Mouse (Mus musculus) liver, adult 2 months (tissue): ENCODE measurements around the gene Il2rb. TPM values are rescaled to one million over a fixed set of nuclear protein-coding genes. Genes with fewer than 3 reads are reported as not detected.

Experiments
- DNase-seq: peaks from one replicate; pipeline ENCODE4 v3.0.0-alpha.2; 2011; ENCODE audit warnings: low read depth, low spot score; ENCODE audit errors: extremely low read depth
- H3K27ac ChIP-seq: fragments of 200-500 bp; replicated peaks from 2 replicates; pipeline ENCODE4 v1.5.1; 2012; ENCODE audit warnings: low read depth, mild to moderate bottlenecking, control low read depth, inconsistent platforms, low read length; ENCODE audit not compliant: insufficient read depth
- H3K27me3 ChIP-seq: fragments of 200-500 bp; 2 replicates; pipeline ENCODE4 v1.6.1; 2012; ENCODE audit warnings: mild to moderate bottlenecking, moderate library complexity, low read length, inconsistent platforms; ENCODE audit not compliant: control insufficient read depth, insufficient read depth
- H3K36me3 ChIP-seq: fragments of 200-500 bp; 2 replicates; pipeline ENCODE4 v1.6.1; 2012; ENCODE audit warnings: low read length, inconsistent platforms; ENCODE audit not compliant: control insufficient read depth, insufficient read depth
- H3K4me1 ChIP-seq: fragments of 200-500 bp; 2 replicates; pipeline ENCODE4 v1.6.1; 2011; ENCODE audit warnings: low read length; ENCODE audit not compliant: control insufficient read depth, insufficient read depth
- H3K4me3 ChIP-seq: fragments of 200-500 bp; 2 replicates; pipeline ENCODE4 v1.5.1; 2011; ENCODE audit warnings: low read depth, mild to moderate bottlenecking, control low read depth, low read length, moderate library complexity; ENCODE audit not compliant: insufficient read depth
- H3K79me2 ChIP-seq: fragments of 200-500 bp; 2 replicates; pipeline ENCODE4 v1.6.1; 2012; ENCODE audit warnings: inconsistent platforms, mild to moderate bottlenecking, low read length, moderate library complexity; ENCODE audit not compliant: control insufficient read depth, insufficient read depth
- H3K9ac ChIP-seq: fragments of 200-500 bp; 2 replicates; pipeline ENCODE4 v1.6.1; 2012; ENCODE audit warnings: low read depth, mild to moderate bottlenecking, control low read depth, inconsistent platforms, low read length
- CTCF ChIP-seq: fragments of 200-500 bp; IDR thresholded peaks from 2 replicates; pipeline ENCODE4 v1.5.1; 2011; ENCODE audit warnings: low read depth, low read length, control low read depth
- POLR2A ChIP-seq: fragments of 200-500 bp; IDR thresholded peaks from 2 replicates; pipeline ENCODE4 v1.6.1; 2011; ENCODE audit warnings: low read length, control low read depth; ENCODE audit not compliant: insufficient read depth; ENCODE audit errors: extremely low read depth
- WGBS: fragments of 180-500 bp; shearing (Covaris S2); methylation state at CpG from one replicate; pipeline ENCODE4 v1.1.7; 2018; 5-methylcytosine and 5-hydroxymethylcytosine counted together
- polyA plus RNA-seq: library from polyadenylated mRNA; depleted of rRNA; stranded (reverse); fragments of >200 nt; gene quantifications from 2 replicates; pipeline ENCODE4 v1.2.3, GENCODE M21; 2012
- total RNA-seq: library from RNA; depleted of rRNA; stranded (reverse); fragments of >200 nt; gene quantifications from 2 replicates; pipeline ENCODE4 v1.2.3, GENCODE M21; 2014

Gene Il2rb
- total and polyA plus RNA-seq, 2 experiments = 0.83 to 4.0 TPM

DNA sequence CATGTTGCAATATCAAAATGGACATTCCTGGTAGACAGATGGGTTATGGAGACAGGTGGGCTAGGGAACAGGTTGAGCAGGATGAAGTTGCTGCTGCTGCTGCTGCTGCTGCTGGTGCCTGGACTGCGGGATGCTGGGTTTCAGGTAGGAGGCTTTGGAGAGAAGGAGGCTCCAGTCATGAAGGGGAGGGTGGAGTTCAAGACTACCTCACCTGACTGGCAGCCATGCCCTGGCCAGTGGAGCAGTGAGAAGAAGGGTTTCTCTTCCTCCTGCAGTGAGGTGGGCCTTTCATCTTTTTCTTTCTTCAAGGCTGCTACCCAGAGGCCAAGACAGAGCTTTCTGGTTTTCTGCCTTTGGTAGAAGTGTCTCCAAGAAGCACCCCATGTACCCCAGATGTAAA lies 18.2 kb downstream of the Il2rb start:
- H3K36me3 ChIP-seq = no peaks in the 10 kb centered on the region
- no peak overlapping the region for H3K4me3 ChIP-seq
- no peak for TF ChIP-seq CTCF
- no peak for TF ChIP-seq POLR2A
- peaks cover 8% of the 10 kb centered on the region for H3K4me1 ChIP-seq
- WGBS = 100% methylated on average over 1 of the region's 1 CpGs
- no peak overlapping the region for H3K9ac ChIP-seq
- no peak for DNase-seq
- no peaks in the 10 kb centered on the region for H3K79me2 ChIP-seq
- H3K27ac ChIP-seq = no peak overlapping the region
- no peaks in the 10 kb centered on the region for H3K27me3 ChIP-seq

DNA sequence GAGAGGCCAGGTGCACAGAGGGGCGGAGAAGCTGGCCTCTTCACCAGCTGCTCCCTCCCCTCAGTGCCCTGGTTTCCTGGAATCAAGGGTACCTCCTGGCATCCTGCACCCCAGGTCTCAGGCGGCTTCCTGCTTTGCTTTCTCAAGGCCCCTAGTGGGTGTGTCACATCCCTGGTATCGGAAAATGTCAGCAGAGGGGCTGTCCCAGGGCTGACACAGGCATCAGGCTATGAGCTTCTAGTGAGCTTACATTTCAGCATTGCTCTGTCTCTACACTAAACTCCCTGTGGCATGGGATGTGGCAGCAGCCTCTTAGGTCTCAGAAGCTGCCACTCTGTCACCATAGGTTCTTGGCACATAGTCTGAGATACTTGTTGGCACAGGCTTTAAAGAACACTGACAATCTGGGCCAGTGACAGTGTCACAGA lies 19.5 kb downstream of the Il2rb start:
- H3K4me3 ChIP-seq = no peak overlapping the region
- 58% methylated on average over 3 of the region's 3 CpGs for WGBS
- peaks cover 15% of the 10 kb centered on the region for H3K4me1 ChIP-seq
- H3K27me3 ChIP-seq = no peaks in the 10 kb centered on the region
- no peak for TF ChIP-seq POLR2A
- TF ChIP-seq CTCF = no peak
- H3K27ac ChIP-seq = no peak overlapping the region
- H3K36me3 ChIP-seq = no peaks in the 10 kb centered on the region
- DNase-seq = peak; percentile 48
- no peaks in the 10 kb centered on the region for H3K79me2 ChIP-seq
- H3K9ac ChIP-seq = no peak overlapping the region

DNA sequence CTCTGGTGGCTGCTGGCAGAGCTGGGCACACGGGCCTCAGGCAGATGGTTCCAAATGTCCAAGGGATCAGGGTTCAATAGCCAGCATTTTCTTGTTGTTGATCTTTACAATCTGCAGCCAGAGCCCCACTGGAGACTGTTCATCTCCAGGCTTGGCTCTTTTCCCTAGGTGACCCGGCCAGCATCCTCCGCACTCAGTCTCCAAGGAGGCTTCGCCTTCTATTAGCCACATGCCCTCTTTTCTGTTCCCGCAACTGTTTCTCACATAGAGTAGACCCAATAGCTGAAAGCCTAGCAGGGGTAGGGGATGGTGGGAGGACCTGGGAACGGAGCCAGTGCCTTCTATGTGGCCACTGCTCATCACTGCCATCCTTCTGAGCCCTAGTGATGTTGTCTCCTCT lies 21.6 kb downstream of the Il2rb start:
- no peaks in the 10 kb centered on the region for H3K36me3 ChIP-seq
- TF ChIP-seq POLR2A (no peak), CTCF (no peak)
- peaks cover 27% of the 10 kb centered on the region for H3K4me1 ChIP-seq
- H3K27ac ChIP-seq = no peak overlapping the region
- H3K4me3 ChIP-seq = no peak overlapping the region
- H3K27me3 ChIP-seq = no peaks in the 10 kb centered on the region
- 47% methylated on average over 6 of the region's 6 CpGs for WGBS
- no peaks in the 10 kb centered on the region for H3K79me2 ChIP-seq
- peak; percentile 71 for DNase-seq
- H3K9ac ChIP-seq = no peak overlapping the region

DNA sequence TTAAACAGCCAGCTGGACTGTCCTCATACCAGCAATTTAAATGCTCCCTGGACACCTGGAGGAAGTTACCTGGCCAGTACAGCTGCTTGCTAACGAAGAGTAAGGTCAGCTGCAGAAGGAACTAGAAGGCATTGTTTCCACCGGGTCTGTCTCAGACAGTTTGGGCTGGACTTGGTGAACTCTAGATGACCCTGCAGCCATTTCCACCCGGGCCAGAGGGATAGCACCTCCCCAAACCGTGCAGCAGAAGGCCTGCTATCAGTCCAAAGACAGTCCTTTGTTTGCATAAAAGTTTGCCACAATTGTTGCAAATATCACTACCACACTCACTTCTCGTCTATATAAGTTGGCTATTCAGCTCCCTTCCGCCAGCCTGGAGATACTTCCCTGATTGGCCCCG lies 23.2 kb downstream of the Il2rb start:
- no peak for TF ChIP-seq CTCF
- TF ChIP-seq POLR2A = no peak

DNA sequence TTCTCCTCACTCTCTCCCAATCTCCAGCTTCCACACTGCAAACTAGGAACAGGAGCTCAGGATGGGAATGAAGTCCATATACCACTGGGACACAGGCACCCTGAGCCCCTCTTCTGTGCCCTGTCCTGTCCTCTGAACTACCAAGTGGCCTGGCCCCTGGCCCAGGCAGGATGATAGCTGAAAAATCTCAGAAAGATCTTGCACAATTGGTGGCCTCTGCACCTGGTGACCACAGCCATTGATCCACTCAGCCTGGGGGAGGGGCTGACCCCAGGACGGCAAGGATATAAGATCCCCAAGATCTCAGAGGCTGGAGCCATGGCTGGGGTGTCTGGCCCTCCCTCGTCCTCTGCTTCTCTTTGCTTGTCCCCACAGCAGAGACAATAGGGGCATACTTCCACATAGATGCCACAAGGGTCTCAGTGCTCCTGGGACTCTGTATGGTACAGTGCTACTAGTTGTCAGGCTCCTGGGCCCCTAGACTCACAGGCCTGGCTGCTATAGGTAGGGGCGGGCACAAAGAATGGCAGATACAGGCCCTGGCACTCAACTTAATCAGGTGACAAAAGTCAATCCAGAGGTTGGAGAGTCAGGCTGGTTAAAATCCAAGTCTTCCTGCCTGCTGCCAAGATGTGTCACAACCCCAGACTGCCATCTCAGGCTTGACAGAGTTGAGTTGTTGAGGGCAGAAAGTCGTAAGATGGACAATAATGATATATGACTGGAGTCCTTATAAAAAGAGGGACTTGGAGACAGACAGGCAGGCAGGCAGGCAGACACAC lies 24.4 kb downstream of the Il2rb start:
- peak overlapping the region; percentile 97 for H3K27ac ChIP-seq
- 29% methylated on average over 4 of the region's 4 CpGs for WGBS
- peak; percentile 95 for DNase-seq
- TF ChIP-seq POLR2A (0 out of 2 replicates have a peak, but pooled peaks have one; percentile 32), CTCF (no peak)
- H3K4me3 ChIP-seq = no peak overlapping the region
- H3K9ac ChIP-seq = peak overlapping the region; percentile 55
- no peaks in the 10 kb centered on the region for H3K27me3 ChIP-seq
- peaks cover 13% of the 10 kb centered on the region; the same call in 1 of the 2 replicates for H3K79me2 ChIP-seq
- peaks cover 37% of the 10 kb centered on the region for H3K4me1 ChIP-seq
- H3K36me3 ChIP-seq = no peaks in the 10 kb centered on the region

More for the DNA sequence above, 23.2 kb downstream of the Il2rb start:
- Histone ChIP-seq H3K79me2 (peaks cover 9% of the 10 kb centered on the region; the same call in 1 of the 2 replicates), H3K27ac (peak overlapping the region; percentile 29), H3K36me3 (no peaks in the 10 kb centered on the region), H3K4me1 (peaks cover 31% of the 10 kb centered on the region), H3K4me3 (no peak overlapping the region), H3K9ac (no peak overlapping the region), H3K27me3 (no peaks in the 10 kb centered on the region)
- 22% methylated on average over 7 of the region's 7 CpGs for WGBS
- DNase-seq = peak; percentile 70

DNA sequence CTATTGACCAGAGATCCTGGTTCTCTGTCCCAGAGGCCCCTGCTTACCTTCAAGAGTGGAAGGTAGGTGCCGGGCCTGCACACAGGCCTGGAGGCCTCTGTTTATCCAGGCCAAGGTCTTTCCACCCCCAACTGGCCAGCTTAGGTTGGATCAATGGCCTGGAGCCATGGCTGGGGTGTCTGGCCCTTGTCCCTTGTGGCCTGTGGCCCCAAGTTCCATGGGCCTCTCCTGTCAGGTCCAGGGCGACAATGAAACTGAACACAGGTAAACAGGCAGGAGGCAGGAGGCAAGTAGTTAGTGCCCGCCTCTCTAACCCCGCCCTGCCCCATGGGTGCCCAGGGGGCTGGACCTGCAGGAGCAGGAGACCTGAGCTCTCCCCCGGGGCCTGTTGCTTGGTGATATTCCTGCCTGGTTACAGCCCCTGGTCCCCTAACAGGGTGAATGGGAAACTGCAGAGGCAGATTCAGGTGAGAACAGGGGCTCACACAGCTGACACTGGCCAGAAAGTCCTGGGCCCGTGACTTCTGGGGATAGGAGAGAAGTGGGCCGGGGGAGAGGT lies 26.6 kb downstream of the Il2rb start, which contains the start of gene Tmprss6:
Gene Tmprss6 (minus strand): TSS at position 256 of the 559 bp plus-strand sequence.
- 20% methylated on average over 7 of the region's 7 CpGs for WGBS
- Histone ChIP-seq H3K4me1 (peaks cover 37% of the 10 kb centered on the region), H3K36me3 (peaks cover 2% of the 10 kb centered on the region; the same call in 1 of the 2 replicates), H3K27ac (peak within 1 kb of the TSS; percentile 98), H3K27me3 (no peaks in the 10 kb centered on the region), H3K79me2 (peaks cover 16% of the 10 kb centered on the region; the same call in 1 of the 2 replicates), H3K9ac (peak within 1 kb of the TSS; percentile 83), H3K4me3 (peak within 1 kb of the TSS; percentile 82)
- TF ChIP-seq POLR2A = peak; percentile 43; the same call in 1 of the 2 replicates
- no peak; the same call in 1 of the 2 replicates for TF ChIP-seq CTCF
- DNase-seq = peak; percentile 99
